Mouse (Mus musculus) brain, embryonic 14.5 days (tissue): ENCODE measurements at regions not wholly inside any gene's neighbourhood (a gene's known extent, or its start where the extent isn't known, plus 50 kb on each side); places are given as distances from the start of the nearest gene placed in this dataset.

Experiments used
- DNase-seq: peaks from one replicate; pipeline ENCODE4 v3.0.0-alpha.2; 2011; ENCODE audit warnings: low read depth
- CTCF ChIP-seq: fragments of 200-500 bp; IDR thresholded peaks from 2 replicates; pipeline ENCODE4 v1.5.1; 2012; ENCODE audit warnings: inconsistent platforms, mild to moderate bottlenecking, moderate library complexity, borderline replicate concordance; ENCODE audit not compliant: insufficient read depth, insufficient read length; ENCODE audit errors: extremely low read depth
- POLR2A ChIP-seq: fragments of 200-500 bp; IDR thresholded peaks from 2 replicates; pipeline ENCODE4 v1.6.1; 2012; ENCODE audit warnings: mild to moderate bottlenecking, inconsistent platforms, borderline replicate concordance; ENCODE audit not compliant: poor library complexity, insufficient read depth, insufficient read length, severe bottlenecking; ENCODE audit errors: extremely low read depth

GRCm38 (mm10) chr13:16564988-16565387 is 553.3 kb downstream of the Inhba start:
- no peak for DNase-seq
- TF ChIP-seq POLR2A (no peak), CTCF (no peak)

- peak; percentile 3 for DNase-seq
- no peak for TF ChIP-seq CTCF
- TF ChIP-seq POLR2A, result no peak
Measured at GRCm38 (mm10) chr13:16574069-16574468, 562.4 kb downstream of the Inhba start.

GRCm38 (mm10) chr13:16586286-16586685 is 574.6 kb downstream of the Inhba start:
- DNase-seq, result peak; percentile 52
- TF ChIP-seq POLR2A (no peak), CTCF (no peak)

GRCm38 (mm10) chr13:16619755-16620154 is 608.1 kb downstream of the Inhba start:
- TF ChIP-seq POLR2A (no peak), CTCF (no peak)
- no peak for DNase-seq

- peak; percentile 9 for DNase-seq
- no peak for TF ChIP-seq POLR2A
- no peak for TF ChIP-seq CTCF
Measured at GRCm38 (mm10) chr13:16626584-16626983, 614.9 kb downstream of the Inhba start.

- DNase-seq, result no peak
- TF ChIP-seq POLR2A (no peak), CTCF (no peak)
Measured at GRCm38 (mm10) chr13:16633445-16634092, 621.9 kb downstream of the Inhba start.

GRCm38 (mm10) chr13:16636251-16636650 is 624.6 kb downstream of the Inhba start:
- no peak for DNase-seq

GRCm38 (mm10) chr13:16641611-16642449 is 630.2 kb downstream of the Inhba start:
- TF ChIP-seq CTCF (no peak), POLR2A (no peak)
- peak; percentile 26 for DNase-seq

More at GRCm38 (mm10) chr13:16636251-16636650, 624.6 kb downstream of the Inhba start:
- TF ChIP-seq POLR2A, result no peak
- TF ChIP-seq CTCF, result no peak

GRCm38 (mm10) chr13:16642450-16642994 is 630.9 kb downstream of the Inhba start:
- TF ChIP-seq POLR2A (no peak), CTCF (no peak)
- DNase-seq, result peak; percentile 90

GRCm38 (mm10) chr13:16645311-16645710 is 633.7 kb downstream of the Inhba start:
- no peak for TF ChIP-seq CTCF
- TF ChIP-seq POLR2A, result no peak
- DNase-seq, result peak; percentile 82

- TF ChIP-seq CTCF (no peak), POLR2A (no peak)
- peak; percentile 78 for DNase-seq
Measured at GRCm38 (mm10) chr13:16646056-16646455, 634.4 kb downstream of the Inhba start.

GRCm38 (mm10) chr13:16646649-16647048 is 635.0 kb downstream of the Inhba start:
- no peak for DNase-seq
- TF ChIP-seq CTCF (no peak), POLR2A (no peak)

- peak; percentile 13 for DNase-seq
- no peak for TF ChIP-seq CTCF
- no peak for TF ChIP-seq POLR2A
Measured at GRCm38 (mm10) chr13:16656110-16656509, 644.5 kb downstream of the Inhba start.
